Mouse (Mus musculus) gastrocnemius, adult 2 months (tissue): ENCODE results near the gene Nccrp1. TPM values are rescaled to one million over a fixed set of nuclear protein-coding genes. Genes with fewer than 3 reads are reported as not detected.
"Not testable (repeated sequence)": the region's sequence is repeated elsewhere in the genome, so short reads cannot be mapped to it uniquely, and the experiment has no call there.

ENCODE experiments used
- DNase-seq: peaks from one replicate; pipeline ENCODE4 v3.0.0; 2022
- H3K27ac ChIP-seq: fragments of 200-600 bp; 2 replicates; pipeline ENCODE4 v1.8.1; 2022; ENCODE audit warnings: mild to moderate bottlenecking
- H3K4me3 ChIP-seq: fragments of 200-600 bp; 2 replicates; pipeline ENCODE4 v1.8.1; 2022; ENCODE audit warnings: mild to moderate bottlenecking, moderate library complexity
- CTCF ChIP-seq: fragments of 200-600 bp; IDR thresholded peaks from 2 replicates; pipeline ENCODE4 v1.8.1; 2022; ENCODE audit warnings: antibody characterized with exemption, mild to moderate bottlenecking, moderate library complexity
- intact Hi-C: fragments of 180-260 bp; cut with DNase I; formaldehyde crosslinking; loops from one replicate; pipeline ENCODE4 v1.15.1; 2025
- microRNA-seq: library from miRNA; unstranded; fragments of <30 nt; microRNA quantifications from one replicate; pipeline ENCODE4 v1.2.0, GENCODE M21; 2021
- total RNA-seq, 2 experiments: library from RNA; stranded (reverse); gene quantifications; 2 replicates each; pipeline ENCODE4 v1.2.3; 2021

Nccrp1 gene
- total RNA-seq, 2 experiments from 2014 or later: not detected

DNA sequence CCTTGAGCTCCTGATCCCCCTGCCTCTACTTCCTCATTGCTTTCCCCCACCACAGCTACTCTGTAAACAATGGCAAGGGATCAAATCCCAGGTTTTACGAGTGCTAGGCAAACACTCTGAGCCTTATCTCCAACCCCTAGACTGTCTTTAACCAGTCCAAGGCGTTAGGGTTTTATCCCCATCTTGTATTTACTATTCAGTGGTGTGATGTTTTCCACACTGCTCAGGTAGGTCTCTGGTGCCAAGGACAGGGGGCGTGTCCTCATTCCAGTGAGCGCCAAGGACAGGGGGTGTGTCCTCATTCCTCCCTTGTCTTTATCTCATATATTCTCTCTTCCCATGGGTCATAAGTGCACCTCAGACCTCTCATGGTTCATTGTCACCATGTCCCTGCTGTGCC lies 6.5 kb downstream of the Nccrp1 start, which contains the start of gene Sycn:
TSS of gene Sycn (plus strand) at position 360 of the 400 bp plus-strand sequence.
- no peak for TF ChIP-seq CTCF
- H3K4me3 ChIP-seq: no peak within 1 kb of the TSS
- intact Hi-C loops: no loop called here
- H3K27ac ChIP-seq: no peak within 1 kb of the TSS
- no peak for DNase-seq

DNA sequence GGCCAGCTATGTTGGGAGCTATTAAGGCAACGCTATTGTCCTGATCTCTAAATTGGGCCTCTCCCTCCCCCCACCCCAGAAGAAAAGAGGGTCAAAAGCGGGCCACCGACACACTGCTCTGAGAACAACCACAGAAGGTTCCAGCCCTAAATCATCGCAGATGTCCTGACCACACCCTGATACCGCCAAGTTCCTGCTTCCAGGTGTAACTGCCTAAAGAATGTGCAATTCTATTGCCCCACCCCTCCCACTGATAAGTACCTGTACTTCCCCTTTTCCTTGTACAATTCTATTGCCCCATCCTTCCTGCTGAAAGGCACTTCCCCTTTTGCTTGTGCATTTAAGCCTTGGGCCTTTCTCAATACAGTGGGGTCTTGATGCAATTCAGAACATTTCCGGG lies 8.2 kb downstream of the Nccrp1 start:
- H3K4me3 ChIP-seq, H3K27ac ChIP-seq, intact Hi-C loops, DNase-seq: not testable (repeated sequence)

DNA sequence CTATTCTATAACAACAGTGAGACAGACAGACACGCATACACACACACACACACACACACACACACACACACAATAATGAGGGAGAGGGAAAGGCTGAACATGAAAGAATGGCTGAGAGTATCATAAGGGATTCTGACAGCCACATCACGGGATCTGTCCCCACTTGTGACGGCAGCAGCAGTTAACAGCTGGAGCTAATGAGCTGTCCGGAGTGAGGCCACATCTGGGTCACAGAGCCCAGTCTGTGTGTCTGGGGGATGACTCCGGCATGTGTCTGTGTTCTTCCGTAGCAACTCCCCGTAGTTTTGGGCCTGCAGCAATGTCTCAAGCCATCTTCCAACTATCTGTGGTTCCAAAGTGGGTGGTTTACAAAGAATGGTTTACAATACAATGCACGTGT lies 15.0 kb downstream of the Nccrp1 start:
- no peak overlapping the region for H3K27ac ChIP-seq
- no peak for DNase-seq
- no peak overlapping the region for H3K4me3 ChIP-seq
- intact Hi-C loops: no loop called here
- no peak for TF ChIP-seq CTCF

DNA sequence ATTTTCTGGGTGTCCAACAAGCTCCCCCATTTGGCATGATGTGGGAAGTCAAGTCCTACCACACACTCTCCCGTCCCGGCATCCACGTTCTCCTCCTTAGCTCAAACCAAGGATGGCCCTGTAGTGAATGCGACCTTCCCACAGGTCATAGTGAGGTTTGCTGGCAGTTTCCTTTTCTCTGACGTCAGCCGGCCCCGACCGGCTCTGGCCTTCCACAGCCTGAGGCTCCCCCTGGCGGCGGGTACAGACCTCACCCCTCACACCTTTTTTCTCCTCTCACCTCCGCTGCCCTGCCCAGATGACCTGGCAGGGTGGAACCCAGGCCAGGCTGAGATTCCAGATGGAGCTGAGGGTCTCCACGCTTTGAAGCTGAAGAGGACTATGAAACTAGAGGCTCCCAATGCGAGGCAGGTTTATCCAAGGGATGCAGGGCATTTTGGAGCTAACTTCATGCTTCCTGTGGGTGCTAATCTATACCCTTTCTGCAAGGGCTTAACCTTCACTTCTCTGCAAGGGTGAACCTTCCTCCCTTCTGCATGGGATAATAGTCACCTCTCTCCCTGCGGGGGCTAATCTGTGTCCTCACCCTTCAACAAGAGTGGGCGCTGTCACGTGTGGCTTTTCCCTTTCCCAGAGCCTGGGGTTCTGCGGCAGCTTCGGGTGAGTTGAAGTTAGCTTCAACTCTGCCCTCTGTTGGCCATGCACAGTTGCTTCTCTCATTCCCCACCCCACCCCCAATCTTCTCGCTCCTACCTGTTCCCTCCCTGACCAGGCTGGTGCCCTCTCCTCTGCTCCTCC lies 18.9 kb downstream of the Nccrp1 start:
- H3K4me3 ChIP-seq: no peak overlapping the region
- peak; percentile 89 for DNase-seq
- intact Hi-C loops: loop anchor here (2.0 kb wide), 1 partner anchor 81 kb away; no protein-coding TSS in a partner anchor
- no peak overlapping the region for H3K27ac ChIP-seq
- TF ChIP-seq CTCF: peak; percentile 90

DNA sequence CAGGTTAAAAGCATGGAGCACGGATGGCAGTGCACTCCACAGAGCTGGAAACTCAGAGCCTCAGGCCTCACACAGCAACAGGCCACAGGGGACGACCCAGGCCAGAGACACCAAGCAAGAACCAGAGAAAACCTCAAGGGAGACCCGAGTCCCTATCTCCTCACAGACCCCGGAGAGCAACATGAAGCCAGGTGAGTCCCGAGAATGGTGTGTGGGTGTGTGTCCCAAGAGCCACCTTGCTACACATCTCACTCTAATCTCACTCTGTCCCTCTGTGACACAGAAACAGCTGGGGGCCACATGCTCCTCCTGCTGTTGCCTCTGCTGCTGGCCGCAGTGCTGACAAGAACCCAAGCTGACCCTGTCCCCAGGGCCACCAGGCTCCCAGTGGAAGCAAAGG lies 24.5 kb downstream of the Nccrp1 start, which contains the start of gene Ifnl3:
TSS of gene Ifnl3 (plus strand) at position 301 of the 400 bp plus-strand sequence.
- H3K27ac ChIP-seq, DNase-seq, intact Hi-C loops, H3K4me3 ChIP-seq: not testable (repeated sequence)

DNA sequence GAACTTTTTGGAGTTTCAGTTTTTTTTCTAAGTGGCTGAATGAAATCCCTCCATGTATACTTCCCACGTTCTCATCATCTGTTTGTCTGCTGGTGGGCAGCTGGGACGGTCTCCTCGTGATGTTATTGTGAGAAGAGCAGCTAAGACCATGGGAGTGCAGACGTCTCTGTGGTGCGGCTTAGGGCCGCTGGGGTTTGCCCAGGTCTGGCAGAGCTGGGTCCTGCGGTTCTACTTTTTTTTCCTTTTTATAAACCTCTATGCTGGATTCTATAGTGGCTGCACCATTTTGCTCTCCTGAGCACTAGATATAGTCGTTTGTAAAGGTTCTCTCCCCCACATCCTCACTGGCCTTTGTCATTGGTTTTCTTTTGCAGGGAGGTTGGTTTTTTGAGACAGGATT lies 35.6 kb downstream of the Nccrp1 start:
- no peak for DNase-seq
- no peak overlapping the region for H3K27ac ChIP-seq
- no peak for TF ChIP-seq CTCF
- H3K4me3 ChIP-seq: no peak overlapping the region
- intact Hi-C loops: no loop called here

DNA sequence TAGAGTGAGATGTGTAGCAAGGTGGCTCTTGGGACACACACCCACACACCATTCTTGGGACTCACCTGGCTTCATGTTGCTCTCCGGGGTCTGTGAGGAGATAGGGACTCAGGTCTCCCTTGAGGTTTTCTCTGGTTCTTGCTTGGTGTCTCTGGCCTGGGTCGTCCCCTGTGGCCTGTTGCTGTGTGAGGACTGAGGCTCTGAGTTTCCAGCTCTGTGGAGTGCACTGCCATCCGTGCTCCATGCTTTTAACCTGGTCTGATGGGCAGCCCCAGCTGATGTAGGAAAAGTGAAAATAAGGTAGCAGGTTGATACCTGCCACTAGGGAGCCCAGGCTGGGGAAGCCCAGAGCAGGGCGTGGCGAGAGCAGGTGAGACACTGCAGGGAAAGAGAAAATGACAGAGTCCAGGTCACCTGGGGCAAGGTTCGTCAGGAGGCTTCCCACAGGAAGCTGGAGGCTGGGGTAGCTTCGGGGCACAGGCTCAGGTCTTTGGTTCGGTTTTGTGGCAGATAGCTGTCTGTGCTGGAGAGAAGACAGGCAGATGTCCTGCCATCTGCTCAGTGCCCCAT lies 36.6 kb downstream of the Nccrp1 start, which contains the start of gene Ifnl2:
TSS of gene Ifnl2 (minus strand) at position 51 of the 570 bp plus-strand sequence.
- DNase-seq, H3K27ac ChIP-seq, H3K4me3 ChIP-seq, intact Hi-C loops: not testable (repeated sequence)

DNA sequence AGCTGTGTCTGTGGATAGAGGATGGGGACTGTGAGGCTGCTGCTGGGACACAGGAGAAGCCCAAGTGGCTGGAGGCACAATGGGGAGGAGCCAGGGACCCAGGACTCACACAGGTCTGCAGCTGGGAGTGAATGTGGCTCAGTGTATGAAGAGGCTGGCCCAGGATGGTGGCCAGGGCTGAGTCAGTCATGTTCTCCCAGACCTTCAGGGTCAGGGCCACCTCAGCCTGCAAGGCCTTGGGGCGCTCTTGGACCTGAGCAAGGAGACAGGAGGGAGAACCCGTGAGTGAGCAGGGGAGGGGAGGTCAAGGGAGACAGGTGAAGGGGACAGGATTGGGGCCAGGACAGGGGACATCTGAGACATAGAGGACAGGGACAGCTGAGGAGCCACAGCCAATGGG lies 37.9 kb downstream of the Nccrp1 start:
- DNase-seq, H3K27ac ChIP-seq, H3K4me3 ChIP-seq, intact Hi-C loops: not testable (repeated sequence)

DNA sequence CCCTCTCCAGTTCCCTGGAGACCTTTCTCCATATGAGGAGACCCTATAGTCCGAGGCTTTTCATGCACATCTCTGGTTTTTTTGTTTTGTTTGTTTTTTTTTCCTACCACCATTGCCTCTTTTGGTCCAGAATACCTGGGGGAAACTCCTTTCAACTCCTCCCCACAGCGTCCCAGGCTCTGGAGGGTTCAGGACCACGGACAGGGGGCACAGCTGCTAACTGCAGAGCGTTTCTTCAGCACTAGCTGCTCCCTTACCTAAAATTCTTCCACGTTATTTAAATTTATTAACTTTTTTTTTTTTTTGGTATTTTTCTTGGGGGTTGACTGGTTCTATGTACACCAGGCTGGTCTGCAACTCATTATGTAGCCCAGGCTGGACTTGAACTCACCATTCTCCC lies 41.5 kb downstream of the Nccrp1 start:
- intact Hi-C loops: no loop called here
- no peak for TF ChIP-seq CTCF

DNA sequence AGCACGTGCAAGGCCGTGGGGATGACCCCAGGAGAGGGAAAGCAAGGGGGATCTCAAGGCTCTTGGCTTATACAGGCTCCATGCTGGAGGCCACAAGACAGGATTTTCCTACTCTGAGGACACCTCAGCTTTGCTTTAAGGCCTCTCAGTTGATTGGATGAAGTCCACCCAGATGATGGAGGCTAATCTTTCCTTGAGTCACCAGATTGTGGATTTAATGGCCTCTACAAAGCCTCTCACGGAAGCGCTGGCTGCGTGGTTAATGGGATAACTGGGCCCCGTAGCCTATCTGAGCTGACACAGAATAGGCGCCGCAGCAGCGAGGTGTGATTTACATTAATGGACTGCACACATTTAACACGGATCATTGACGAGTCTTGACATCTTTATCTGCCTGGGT lies 51.6 kb downstream of the Nccrp1 start:
- DNase-seq: no peak
- no peak for TF ChIP-seq CTCF
- intact Hi-C loops: no loop called here

More for the DNA sequence above, 41.5 kb downstream of the Nccrp1 start:
- DNase-seq: no peak
- H3K27ac ChIP-seq: no peak overlapping the region
- no peak overlapping the region for H3K4me3 ChIP-seq

More for the DNA sequence above, 51.6 kb downstream of the Nccrp1 start:
- no peak overlapping the region for H3K4me3 ChIP-seq
- no peak overlapping the region for H3K27ac ChIP-seq

Small RNAs within 50 kb of the gene (microRNA-seq; reads per million reads assigned to microRNA genes)
- not detected for gene Mir7049

Other genes with a start within 250 kb of the Nccrp1 start
- not detected for gene Dll3, start 245.0 kb downstream of the Nccrp1 start, total RNA-seq
- gene Timm50, start 235.2 kb downstream of the Nccrp1 start, total RNA-seq: 10 to 100 TPM; 38.2 to 49.3 TPM
- 10 to 100 TPM; 57.9 to 68.6 TPM for gene Supt5, start 208.5 kb downstream of the Nccrp1 start, total RNA-seq
- gene Rps16, start 196.6 kb downstream of the Nccrp1 start, total RNA-seq: 100 to 1,000 TPM; 373 to 449 TPM
- gene Plekhg2, start 174.7 kb downstream of the Nccrp1 start, total RNA-seq: 1 to 10 TPM; 4.0 to 7.5 TPM
- 10 to 100 TPM; 10.0 to 36.7 TPM for gene Zfp36, start 167.0 kb downstream of the Nccrp1 start, total RNA-seq
- gene Med29, start 154.5 kb downstream of the Nccrp1 start, total RNA-seq: 10 to 100 TPM; 22.1 to 28.3 TPM
- gene Paf1, start 154.3 kb downstream of the Nccrp1 start, total RNA-seq: 10 to 100 TPM; 31.0 to 35.0 TPM
- gene Gmfg, start 109.8 kb downstream of the Nccrp1 start, total RNA-seq: 1 to 10 TPM; 2.1 to 2.4 TPM
- under 1 TPM; 0.14 to 0.18 TPM for gene Lrfn1, start 95.3 kb downstream of the Nccrp1 start, total RNA-seq
- gene Ifnl2, start 36.8 kb downstream of the Nccrp1 start, total RNA-seq: not detected
- gene Ifnl3, start 24.4 kb downstream of the Nccrp1 start, total RNA-seq: not detected
- not detected for gene Sycn, start 6.4 kb downstream of the Nccrp1 start, total RNA-seq
- 10 to 100 TPM; 13.0 to 13.1 TPM for gene Samd4b, start 50.9 kb upstream of the Nccrp1 start, total RNA-seq
- gene Pak4, start 50.9 kb upstream of the Nccrp1 start, total RNA-seq: 1 to 10 TPM; 2.4 to 3.2 TPM
- gene Acp7, start 84.1 kb upstream of the Nccrp1 start, total RNA-seq: not detected
- gene Fbxo27, start 145.6 kb upstream of the Nccrp1 start, total RNA-seq: under 1 TPM; 0.47 to 0.84 TPM
- gene Fbxo17, start 169.6 kb upstream of the Nccrp1 start, total RNA-seq: 1 to 10 TPM; 2.5 to 4.9 TPM
- gene Mrps12, start 194.6 kb upstream of the Nccrp1 start, total RNA-seq: 10 to 100 TPM; 36.0 to 41.0 TPM
- 10 to 100 TPM; 11.7 to 14.7 TPM for gene Sars2, start 194.7 kb upstream of the Nccrp1 start, total RNA-seq
- gene Ccer2, start 208.9 kb upstream of the Nccrp1 start, total RNA-seq: not detected
- gene Sirt2, start 219.5 kb upstream of the Nccrp1 start, total RNA-seq: 10 to 100 TPM; 91.0 to 92.5 TPM
- 10 to 100 TPM; 27.1 to 31.3 TPM for gene Nfkbib, start 220.3 kb upstream of the Nccrp1 start, total RNA-seq
- gene Rinl, start 241.7 kb upstream of the Nccrp1 start, total RNA-seq: under 1 TPM; 0.71 to 0.89 TPM